Comparison of ENCODE assay signal across 8 mouse cellular contexts in genomic region chr19:41101390-41101789, GRCm38 (mm10). TPM values are rescaled to one million over a fixed set of nuclear protein-coding genes. Genes with fewer than 3 reads are reported as not detected.
DNase-seq lines count a peak whose midpoint lies in the region; ATAC-seq lines count a peak whose summit lies in the region.
"Had no signal": no experiment of that assay in that cellular context is flagged by ENCODE, and none has a peak within 500 bp of the region (broad histone marks: within the 10 kb centered on the region; RNA-seq: fewer than 3 reads in every experiment).

No protein-coding gene starts in this region.

- H3K36me3 ChIP-seq in midbrain, embryonic 11.5 days (ENCODE audit: control insufficient read depth, insufficient read depth, low read length): no peaks in the 10 kb centered on the region
- no peaks in the 10 kb centered on the region for H3K36me3 ChIP-seq in midbrain, embryonic 10.5 days

- H3K27me3 ChIP-seq in midbrain, embryonic 11.5 days (ENCODE audit: control insufficient read depth, insufficient read depth, low read length): peaks cover 6% of the 10 kb centered on the region; the same call in 1 of the 2 replicates
- peaks cover 40% of the 10 kb centered on the region for H3K27me3 ChIP-seq in midbrain, embryonic 10.5 days (ENCODE audit: low read depth, poor library complexity, severe bottlenecking)

- H3K9me3 ChIP-seq in midbrain, embryonic 11.5 days (ENCODE audit: control insufficient read depth, low read length): no peaks in the 10 kb centered on the region
- H3K9me3 ChIP-seq in midbrain, embryonic 10.5 days (replicated peaks): no peaks in the 10 kb centered on the region

- H3K27ac ChIP-seq in midbrain, embryonic 11.5 days (ENCODE audit: low read depth, low read length): no peak overlapping the region
- no peak overlapping the region for H3K27ac ChIP-seq in midbrain, embryonic 10.5 days (replicated peaks)

- H3K4me2 ChIP-seq in midbrain, embryonic 11.5 days: no peak overlapping the region

- no peak for ATAC-seq in midbrain, embryonic 11.5 days (ENCODE audit: low FRiP score)

- 85% methylated on average over 8 of the region's 8 CpGs for WGBS in midbrain, embryonic 11.5 days
- WGBS in midbrain, embryonic 10.5 days: 91% methylated on average over 8 of the region's 8 CpGs

- H3K4me1 ChIP-seq in midbrain, embryonic 11.5 days (ENCODE audit: control insufficient read depth, insufficient read depth, low read length): peaks cover 7% of the 10 kb centered on the region; the same call in 1 of the 2 replicates
- peaks cover 23% of the 10 kb centered on the region for H3K4me1 ChIP-seq in midbrain, embryonic 10.5 days

- H3K9ac ChIP-seq in midbrain, embryonic 11.5 days (ENCODE audit: low read length): no peak overlapping the region

- intact Hi-C loops in heart, postnatal 10 days (cut with DNase I): no loop called here
- intact Hi-C loops in left cerebral cortex, postnatal 4 days (cut with DNase I): no loop called here

- H3K4me3 ChIP-seq in midbrain, embryonic 11.5 days (ENCODE audit: low read depth, low read length): no peak overlapping the region
- no peak overlapping the region for H3K4me3 ChIP-seq in midbrain, embryonic 10.5 days

- DNase-seq in midbrain, embryonic 11.5 days (ENCODE audit: low spot score, missing footprints): peak; percentile 56
- DNase-seq in midbrain, embryonic 10.5 days (ENCODE audit: low spot score): no peak
- peak; percentile 96 to 99 for DNase-seq in cerebellum, postnatal 14 days
- DNase-seq in heart, postnatal 10 days: peak; percentile 53 to 75
- DNase-seq in left cerebral cortex, postnatal 4 days: peak; percentile 94
- DNase-seq in c-Kit-positive CD71-positive TER-119-positive erythroid progenitor cells, embryonic 14.5 days (ENCODE audit: low spot score): no peak
- no peak for DNase-seq in spleen, postnatal 36 days (ENCODE audit: low spot score in 2 of 2)

RNA-seq across cellular contexts. Expression of gene Opalin, which starts 24.5 kb away (rescaled TPM):
- not detected in 2 replicates for polyA plus RNA-seq in midbrain, embryonic 11.5 days (2014; fragmentation: Nextera tagmentation; extraction: Ambion mirVana)
- not detected in 2 replicates for polyA plus RNA-seq in midbrain, embryonic 10.5 days (2016; fragmentation: Nextera tagmentation; extraction: Ambion mirVana)
- not detected for total RNA-seq in heart, postnatal 10 days (2021)
- not detected for total RNA-seq in left cerebral cortex, postnatal 4 days (2021)
- polyA plus RNA-seq: heart, embryonic 16.5 days had no signal

Comparison
In these comparisons a context has a peak if more than half of its experiments do, and no peak if none do; other contexts are left out.
1. DNase-seq: peak in midbrain, embryonic 11.5 days (single experiment), cerebellum, postnatal 14 days (2 of 2), heart, postnatal 10 days (2 of 2) and left cerebral cortex, postnatal 4 days (single experiment); none in midbrain, embryonic 10.5 days (single experiment), c-Kit-positive CD71-positive TER-119-positive erythroid progenitor cells, embryonic 14.5 days (single experiment) and spleen, postnatal 36 days (0 of 2).